ENCODE assay signal across 20 mouse cellular contexts in genomic region chr3:62585072-62585471, GRCm38 (mm10). TPM values are rescaled to one million over a fixed set of nuclear protein-coding genes. Genes with fewer than 3 reads are reported as not detected.
DNase-seq lines count a peak whose midpoint lies in the region; ATAC-seq lines count a peak whose summit lies in the region.
"Had no signal": no experiment of that assay in that cellular context is flagged by ENCODE, and none has a peak within 500 bp of the region (broad histone marks: within the 10 kb centered on the region; RNA-seq: fewer than 3 reads in every experiment).

No protein-coding gene starts in this region.

- no peak for DNase-seq in gastrocnemius, adult 18-20 months (ENCODE audit: low spot score)
- DNase-seq in thymus, postnatal 36 days = no peak
- DNase-seq: adrenal gland, adult 2 months; adrenal gland, adult 8-10 months; adrenal gland, postnatal 10 days; adrenal gland, postnatal 14 days; adrenal gland, postnatal 25 days; adrenal gland, postnatal 36 days; B cell, adult 2 months; cerebellum, adult 11 months; cerebellum, adult 11-12 months; cerebellum, adult 18-20 months had no signal

- peak; percentile 42; the same call in 1 of the 2 replicates for ATAC-seq in common myeloid progenitor, adult 5-6 weeks (replicated peaks; ENCODE audit: low read depth, poor library complexity, severe bottlenecking)
- ATAC-seq in hematopoietic stem cell, adult 5-6 weeks (replicated peaks in 1 of 2; ENCODE audit: insufficient read depth in 1 of 2, low FRiP score in 2 of 2, low TSS enrichment in 1 of 2, low read depth in 1 of 2, poor library complexity in 2 of 2, severe bottlenecking in 2 of 2) = peak; percentile 91 to 94
- ATAC-seq: activated CD4-positive, CD25-positive, alpha-beta regulatory T cell, adult 4 months; CD4-positive, CD25-positive, alpha-beta regulatory T cell, adult 4 months; Patski had no signal

RNA-seq across cellular contexts. Expression of gene Gpr149, which starts 19.9 kb away (rescaled TPM):
- total RNA-seq in common myeloid progenitor, adult 5-6 weeks (2017) = not detected in 2 replicates
- not detected in 2 replicates for total RNA-seq in hematopoietic stem cell, adult 5-6 weeks (2017)
- not detected for total RNA-seq in gastrocnemius, adult 18-20 months (2021)
- total RNA-seq: adrenal gland, adult 18-20 months; adrenal gland, adult 2 months; adrenal gland, postnatal 10 days; adrenal gland, postnatal 14 days; adrenal gland, postnatal 25 days; adrenal gland, postnatal 36 days; CH12.LX; MEL had no signal
